Mouse (Mus musculus) cerebellum, postnatal 25 days (tissue): ENCODE results near the gene Mrpl52.
A peak's percentile ranks its signal among the peaks of the same experiment; 100 is the strongest.

Source experiments
- DNase-seq, 2 experiments: peaks; one replicate each; pipeline ENCODE4 v3.0.0; 2021; ENCODE audit warnings: mixed read lengths in 2 of 2

Gene Mrpl52

DNA sequence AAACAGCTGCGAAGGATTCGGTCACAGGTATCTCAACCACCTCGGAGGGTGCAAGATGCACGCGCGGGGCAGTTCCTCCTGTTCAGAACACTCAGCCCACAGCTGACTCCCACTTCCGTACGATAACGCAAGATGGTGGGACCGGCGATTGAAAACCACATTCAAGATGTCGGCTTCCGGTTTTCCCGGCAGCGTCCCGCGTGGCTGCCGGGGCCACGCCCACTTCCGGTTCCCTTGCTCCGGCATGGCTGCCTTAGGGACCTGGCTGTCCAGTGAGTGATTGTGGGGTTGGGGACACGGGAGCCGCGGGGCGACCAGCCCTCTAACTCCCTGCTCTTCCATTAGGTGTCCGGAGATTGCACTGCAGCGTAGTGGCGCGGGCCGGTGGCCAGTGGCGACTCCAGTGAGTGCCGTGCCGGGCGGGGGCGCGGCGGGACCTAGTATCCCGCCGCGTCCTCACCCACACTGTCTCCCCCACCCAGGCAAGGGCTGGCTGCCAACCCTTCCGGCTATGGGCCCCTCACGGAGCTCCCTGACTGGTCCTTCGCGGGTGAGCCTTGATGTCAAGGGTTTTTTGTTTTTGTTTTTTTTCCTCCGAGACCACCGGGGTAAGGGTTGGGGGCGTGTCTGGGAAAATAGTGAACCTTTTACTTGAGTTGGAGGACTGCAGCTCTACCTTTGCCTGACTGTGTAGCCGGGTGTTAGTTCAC, at the start of gene Mrpl52:
Mrpl52 (plus strand) TSS at position 221 of the 710 bp plus-strand sequence.
- DNase-seq: peak; percentile 92 to 95

DNA sequence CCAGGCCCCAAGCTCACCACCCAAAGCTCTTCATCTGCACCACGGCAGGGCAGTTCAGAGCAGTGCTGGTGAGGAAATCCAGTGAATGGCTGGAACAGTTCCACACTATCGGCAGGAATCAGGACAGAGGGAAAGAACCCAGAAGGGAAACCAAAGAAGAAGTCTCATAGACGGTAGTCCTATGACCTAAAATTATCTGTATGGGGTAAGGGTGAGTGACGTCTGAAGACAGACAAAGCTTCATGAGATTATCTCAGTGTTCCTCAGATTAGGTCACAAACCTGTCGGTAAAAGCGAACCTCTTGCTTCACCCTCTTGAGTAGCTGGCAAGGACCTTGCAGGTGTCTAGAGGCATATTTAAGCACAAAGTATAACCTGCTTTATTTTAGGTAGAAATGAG, 49.5 kb upstream of the Mrpl52 start:
- no peak for DNase-seq

DNA sequence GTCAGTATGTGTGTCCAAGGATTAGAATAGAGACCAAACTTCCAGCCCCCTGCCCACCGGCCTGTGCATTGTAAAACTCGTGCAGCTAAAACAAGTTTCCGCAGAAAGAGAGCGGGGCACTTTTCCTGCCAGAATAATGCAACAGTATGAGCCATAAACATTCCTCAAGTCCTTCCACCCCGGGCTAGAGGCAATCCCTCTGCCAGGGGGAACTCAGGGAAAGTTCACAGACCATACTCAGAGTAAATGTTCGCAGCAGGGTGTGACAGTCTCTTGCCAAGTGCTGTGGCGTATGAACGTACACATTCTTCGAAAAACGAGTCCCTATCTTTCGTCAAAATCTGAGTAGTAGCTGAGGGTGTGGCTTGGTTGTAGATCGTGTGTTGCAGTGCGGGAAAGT, 47.1 kb upstream of the Mrpl52 start:
- DNase-seq: no peak

DNA sequence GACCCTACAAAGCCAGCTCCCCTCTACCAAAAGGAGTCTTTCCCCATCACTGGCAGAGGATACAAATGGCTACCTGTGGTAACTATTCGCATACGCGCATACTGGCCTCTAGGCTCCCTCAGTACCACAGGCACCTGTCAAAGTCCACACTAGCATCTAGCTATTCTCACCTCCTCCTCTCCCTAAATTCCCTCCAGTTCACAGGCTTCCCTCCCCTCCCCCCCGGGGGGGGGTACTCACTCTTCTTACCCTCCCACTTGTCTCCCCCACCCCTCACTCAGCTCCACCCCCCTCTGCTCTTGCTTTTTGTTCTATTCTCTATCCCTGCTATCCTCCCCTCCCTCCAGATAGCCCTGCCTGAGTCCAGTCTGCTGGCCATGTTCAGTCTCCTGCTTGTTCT, 46.1 kb upstream of the Mrpl52 start:
- DNase-seq: no peak

DNA sequence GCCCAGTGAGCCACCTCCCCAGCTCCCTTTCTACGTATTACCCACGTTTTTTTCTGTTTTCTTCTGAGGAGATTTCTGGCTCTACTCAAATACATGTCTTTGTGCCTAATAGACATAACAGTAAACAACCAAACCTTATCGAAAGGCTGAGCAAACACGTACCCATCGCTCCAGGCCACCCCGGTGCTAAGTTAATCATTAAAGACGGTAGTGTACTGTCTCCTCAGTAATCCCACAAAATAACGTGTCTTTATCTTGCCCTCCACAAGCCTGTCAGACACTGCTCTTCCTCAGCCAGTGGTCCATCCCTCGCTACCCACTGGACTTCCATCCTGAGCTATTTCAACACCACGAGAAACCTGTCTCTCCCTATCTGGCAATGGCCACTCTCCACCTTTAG, 44.9 kb upstream of the Mrpl52 start:
- no peak for DNase-seq

DNA sequence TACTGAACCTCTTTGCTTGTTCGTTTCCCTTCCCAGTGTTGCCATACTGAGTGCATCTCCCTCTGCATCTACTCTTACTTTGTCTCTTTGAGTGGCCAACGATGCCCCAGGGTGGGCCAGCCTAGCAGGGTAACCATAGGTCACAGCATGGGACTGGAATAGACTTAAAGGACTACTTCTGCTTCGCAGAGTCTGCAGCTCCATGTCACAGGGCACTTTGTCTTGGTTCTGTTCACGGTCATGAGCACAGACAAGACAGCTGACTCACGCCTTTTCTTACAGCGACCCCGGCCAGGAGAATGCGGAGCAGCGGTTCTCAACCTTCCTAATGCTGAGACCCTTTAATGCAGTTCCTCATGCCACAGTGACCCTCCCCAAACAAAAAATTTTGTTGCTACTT, 44.1 kb upstream of the Mrpl52 start:
- DNase-seq: no peak

DNA sequence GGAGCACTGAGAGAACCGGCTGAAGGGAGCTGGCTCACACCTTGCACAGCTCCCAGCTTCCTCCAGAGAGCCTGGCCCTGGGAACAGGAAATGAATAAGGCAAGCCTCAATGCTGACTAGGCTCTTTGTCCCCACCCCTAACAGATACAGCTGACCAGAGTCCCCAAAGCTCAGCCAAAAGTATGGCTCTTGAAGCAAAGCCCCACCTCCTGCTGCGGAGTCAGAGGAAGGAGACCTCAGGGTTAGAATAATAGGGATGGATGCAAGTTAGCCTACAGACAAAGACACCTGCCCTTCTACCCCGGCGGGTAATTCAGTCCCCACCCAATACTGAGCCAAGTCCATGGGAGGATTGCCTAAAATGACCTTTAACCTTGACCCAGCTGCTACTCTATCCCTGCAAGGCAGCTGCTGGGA, 43.3 kb upstream of the Mrpl52 start:
- DNase-seq: no peak

DNA sequence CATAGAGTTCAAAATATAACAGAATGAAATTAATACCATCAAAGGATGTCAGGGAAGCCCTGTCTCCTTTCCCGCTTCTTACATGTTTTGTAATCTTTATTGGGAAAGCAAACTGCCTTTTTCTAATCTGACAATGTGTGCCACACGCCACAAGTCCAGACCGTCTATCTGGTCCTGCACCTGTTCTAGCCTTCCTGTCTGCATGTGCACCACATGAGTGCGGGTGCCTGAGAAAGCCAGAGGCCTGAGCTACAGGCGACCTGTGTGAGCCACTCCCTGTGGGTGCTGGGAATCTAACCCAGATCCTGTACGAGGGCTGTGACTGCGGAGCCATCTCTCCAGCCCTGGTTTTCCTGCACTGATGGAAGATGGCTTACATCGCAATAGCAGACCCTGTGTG, 42.3 kb upstream of the Mrpl52 start:
- no peak for DNase-seq

DNA sequence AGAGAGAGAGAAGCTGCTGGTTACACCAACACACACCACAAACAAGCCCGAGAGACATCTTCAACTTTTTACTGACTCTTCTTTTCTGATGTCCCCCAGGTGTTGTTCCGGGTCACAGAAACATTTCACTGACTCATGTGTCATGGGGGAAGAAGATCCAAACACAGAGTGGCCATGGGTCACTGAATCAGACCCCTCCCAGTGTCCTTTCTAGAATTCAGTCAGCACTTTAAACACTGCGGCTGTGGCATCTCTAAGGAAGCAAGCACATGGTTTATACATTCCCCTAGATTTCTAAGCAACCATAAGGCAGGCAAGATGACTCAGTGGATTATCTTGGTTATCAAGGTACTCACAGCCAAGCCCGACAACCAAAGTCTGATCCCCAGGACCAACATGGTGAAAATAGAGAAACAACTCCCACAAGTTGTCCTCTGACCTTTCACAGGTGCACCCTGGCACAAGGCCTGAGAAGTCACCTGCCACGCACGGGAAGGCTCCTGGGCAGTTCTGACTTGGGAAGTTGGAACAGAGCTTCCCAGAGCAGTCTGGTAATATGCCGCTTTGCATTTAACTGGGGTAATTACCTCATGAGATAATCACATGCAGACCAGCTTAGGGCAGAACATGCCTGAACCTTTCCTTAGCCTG, 40.6 kb upstream of the Mrpl52 start:
- DNase-seq: no peak

DNA sequence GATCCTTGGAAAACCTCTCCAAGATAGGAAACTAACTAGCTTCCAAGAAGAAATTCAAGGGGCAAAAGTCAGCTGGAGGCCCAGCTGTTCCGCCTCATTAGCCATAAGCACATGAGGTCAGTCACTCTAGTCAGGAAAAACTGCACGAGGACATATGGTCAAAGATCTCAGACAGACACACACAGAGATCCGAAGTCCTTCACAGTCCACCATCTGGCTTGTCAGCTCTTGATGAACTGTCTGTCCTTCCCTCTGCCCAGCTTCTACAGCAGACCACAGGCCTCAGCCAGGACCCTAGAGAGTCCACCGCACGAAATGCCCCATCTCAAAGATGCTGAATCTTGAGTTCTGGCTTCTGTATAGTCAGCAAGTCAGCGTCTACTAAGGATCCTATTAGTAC, 39.2 kb upstream of the Mrpl52 start:
- no peak for DNase-seq

DNA sequence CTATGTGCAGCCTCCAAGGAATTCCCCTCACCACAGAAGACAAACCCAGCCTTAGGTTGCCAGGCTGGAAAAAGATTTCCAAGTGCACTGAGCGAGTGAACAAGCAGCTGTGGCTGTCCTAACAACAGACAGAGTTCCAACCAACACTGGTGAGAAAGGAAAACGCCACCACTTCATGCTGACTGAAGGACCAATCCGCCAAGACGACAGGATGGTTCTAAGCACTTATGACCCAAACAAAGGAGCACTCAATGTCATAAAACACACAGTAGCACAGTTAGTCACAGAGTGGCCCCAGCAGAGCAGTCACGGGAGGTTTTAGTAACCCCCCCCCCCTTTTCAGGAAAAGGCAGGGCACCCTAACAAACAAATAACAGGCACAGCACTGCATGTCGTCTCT, 35.9 kb upstream of the Mrpl52 start:
- DNase-seq: no peak

DNA sequence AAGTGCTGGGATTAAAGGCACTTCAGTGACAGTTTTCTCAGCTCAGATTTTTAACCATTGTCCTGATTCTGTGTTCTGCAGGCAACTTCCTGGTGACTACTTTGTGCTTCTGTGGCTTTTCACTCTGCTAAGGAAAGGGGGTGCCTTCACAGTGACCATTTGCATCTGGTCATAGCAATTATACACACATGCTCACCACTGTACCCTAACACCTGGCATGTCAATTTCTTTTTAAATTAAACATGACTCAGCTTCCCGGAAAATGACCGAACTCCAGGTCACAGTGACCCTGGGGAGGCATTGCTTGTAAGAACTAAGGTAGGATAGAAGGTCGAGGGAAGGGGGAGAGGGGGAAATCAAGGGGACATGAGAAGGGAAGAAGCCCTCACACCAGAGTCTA, 32.9 kb upstream of the Mrpl52 start:
- DNase-seq: no peak

DNA sequence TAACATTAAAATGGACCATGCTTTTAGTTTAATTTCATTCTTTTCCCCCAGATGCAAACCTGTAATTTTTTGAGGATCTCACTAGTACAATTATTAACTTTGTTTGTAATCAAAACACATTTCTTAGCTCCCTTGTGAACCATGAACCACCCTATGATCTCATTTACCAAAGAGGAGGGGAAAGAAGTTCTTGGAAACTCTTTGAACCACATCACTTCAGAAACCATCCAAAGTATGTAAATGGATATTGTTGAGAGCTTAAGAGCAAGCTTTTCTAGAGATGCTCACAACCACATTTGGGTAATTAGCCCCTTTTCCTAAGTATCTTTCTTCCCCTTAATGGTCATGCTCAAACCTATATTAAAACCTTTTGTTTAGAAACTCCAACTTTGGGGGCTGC, 32.4 kb upstream of the Mrpl52 start:
- no peak for DNase-seq

DNA sequence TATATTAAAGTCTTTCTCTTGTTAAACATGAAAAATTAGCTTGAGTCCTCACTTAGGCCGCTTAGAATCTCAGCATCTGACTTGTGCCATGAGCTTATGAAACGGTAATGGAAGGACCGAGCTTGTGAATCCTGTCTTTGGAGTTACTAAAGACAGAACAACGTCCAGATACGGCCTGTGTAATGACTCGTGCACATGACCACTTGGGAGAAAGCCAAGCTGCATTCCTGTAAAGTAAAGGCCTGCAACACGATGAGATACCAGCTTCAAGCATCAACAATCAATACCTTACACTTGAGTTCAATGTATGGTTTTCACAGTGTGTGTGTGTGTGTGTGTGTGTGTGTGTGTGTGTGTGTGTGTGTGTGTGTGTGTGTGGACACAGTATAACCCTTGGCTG, 30.0 kb upstream of the Mrpl52 start:
- no peak for DNase-seq

DNA sequence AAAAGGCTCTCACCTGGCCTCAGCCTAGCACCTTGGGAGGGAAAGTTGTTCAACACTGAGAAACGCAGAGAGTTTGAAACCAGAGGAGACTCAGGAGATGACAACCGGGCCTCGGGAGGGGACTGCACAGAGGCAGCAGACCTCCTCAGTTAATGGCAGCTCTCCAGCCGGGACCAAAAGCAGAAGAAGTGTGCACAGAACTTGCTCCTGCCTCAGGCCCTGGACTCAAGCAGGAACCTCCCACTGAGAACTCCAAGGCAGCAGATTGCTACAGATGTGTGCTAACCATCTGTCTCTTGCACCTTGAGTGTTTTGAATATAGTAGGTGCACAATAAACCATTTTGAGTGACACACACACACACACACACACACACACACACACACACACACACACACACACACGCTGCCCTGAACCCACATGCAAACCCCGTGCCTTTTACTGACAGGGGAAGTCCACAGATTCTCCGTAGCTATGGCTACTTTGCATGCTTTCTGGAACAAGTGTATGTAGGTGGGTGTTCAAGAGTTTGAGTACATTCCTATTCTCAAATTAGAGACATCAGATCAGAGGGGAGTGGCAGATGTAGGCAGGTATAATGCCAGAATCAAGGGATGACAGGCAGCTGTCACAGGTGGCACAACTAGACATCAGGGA, 28.7 kb upstream of the Mrpl52 start:
- no peak for DNase-seq

DNA sequence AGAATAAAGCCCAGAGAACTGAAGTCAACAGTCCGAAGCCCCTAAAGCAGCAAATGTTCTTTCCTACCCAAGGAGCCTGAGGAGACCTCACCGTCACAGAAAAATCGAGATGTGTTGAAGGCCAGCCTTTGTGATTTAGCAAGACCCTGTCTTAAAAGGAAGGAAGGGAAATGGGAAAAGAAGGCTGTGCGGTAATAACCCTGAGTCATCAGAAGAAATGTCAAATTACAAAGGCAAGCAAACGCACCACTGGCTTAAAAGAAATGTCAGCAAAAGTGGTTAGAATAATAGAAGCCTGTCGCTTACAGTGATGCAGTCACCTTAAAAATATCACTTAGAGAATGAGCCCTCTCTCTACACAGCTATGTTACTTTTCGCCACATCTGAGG, 28.2 kb upstream of the Mrpl52 start:
- no peak for DNase-seq

DNA sequence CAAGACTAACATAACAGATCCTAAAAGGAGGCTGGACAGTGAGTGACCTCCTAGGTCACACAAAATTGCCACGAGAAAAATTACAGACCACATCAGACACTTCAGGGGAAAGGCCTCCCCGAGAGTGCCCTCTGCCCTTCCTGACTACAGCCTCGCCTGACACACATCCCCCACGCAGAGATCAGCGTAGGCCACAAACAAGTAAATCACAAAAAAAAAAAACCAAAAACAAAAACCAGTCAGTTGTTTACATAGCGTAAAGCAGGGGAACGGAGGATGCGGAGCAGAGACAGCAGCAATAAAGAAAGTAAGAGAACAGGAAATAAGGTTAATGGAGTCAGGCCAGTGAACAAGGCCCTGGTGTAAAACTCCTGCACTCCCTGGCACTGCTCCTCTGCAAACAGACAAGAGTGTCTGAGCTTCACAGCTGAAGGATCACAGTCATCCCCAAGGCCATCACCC, 27.8 kb upstream of the Mrpl52 start:
- no peak for DNase-seq

DNA sequence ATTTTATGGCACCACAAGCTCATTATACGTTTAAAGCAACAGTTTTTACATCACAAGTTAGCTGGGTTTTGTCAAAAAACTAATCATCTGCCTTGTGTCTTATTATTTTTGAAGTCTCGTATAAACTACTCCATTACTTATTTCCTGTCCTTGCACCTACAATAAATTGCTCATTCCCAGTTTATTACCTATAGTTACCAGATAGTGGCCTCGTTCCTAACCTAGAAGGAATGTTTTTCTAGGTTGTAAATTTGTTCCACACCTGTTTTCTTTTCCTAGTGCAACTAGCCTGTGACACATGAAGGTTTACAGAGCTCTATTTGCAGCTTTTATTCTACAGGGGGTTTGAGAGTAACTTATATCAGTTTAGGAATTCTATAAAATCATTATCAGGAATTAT, 25.0 kb upstream of the Mrpl52 start:
- no peak for DNase-seq

DNA sequence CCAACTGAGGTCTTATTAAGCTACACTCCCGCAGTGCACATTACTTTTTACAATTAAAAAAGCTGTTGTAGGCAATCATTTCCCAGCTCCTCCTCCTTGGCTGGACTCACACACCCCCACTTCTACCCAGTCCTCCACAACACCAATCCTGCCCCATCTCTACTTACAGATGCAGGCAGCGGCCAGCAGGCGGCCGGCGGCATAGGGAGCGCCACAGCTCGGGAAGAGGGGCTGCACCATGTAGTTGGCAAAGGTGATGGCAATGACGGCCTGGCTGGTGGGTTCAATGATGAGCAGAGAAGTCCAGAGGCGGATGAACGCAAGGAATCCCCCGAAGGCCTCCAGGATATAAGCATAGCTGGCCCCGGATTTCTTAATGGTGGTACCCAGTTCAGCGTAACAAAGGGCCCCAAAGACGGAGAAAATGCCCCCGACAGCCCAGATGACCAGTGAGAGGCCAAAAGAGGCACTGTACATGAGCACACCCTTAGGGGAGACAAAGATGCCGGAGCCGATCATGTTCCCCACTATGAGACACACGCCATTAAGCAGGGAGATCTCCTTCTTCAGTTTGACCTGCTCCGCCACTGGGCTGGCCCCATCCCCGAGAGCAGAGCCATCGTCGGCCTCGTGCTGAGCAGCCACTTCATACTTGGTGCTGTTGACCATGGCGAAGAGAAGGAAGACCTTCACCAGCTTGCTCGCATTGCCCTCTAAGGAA, 18.2 kb upstream of the Mrpl52 start:
- no peak for DNase-seq

DNA sequence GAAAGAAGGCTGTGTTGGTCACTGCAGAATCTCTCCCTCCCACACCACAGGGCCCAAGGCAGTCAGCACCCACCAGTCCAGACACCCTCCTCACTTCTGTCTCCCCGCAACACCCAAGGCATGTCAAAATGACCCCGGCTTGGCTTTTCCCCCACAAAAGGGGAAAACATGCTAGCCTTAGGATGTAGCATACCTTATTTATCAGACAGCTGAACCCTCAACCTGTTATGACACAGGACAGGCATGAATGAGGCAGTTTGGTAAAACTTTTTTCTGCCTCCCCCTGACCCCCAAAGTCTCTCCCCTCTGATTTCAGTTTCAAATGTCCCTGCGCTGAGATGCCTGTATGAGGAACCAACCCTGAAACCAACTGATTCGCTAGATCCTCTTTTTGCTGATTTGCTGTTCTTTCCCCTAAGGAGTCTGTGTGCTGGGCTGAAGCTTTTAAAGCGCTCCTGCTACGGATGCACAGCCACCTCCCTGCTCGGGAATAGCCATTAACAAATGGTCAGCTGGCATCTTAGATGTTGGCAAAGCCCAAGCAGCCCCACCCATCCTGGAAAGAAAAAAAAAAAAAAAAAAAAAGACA, 17.6 kb upstream of the Mrpl52 start:
- no peak for DNase-seq

DNA sequence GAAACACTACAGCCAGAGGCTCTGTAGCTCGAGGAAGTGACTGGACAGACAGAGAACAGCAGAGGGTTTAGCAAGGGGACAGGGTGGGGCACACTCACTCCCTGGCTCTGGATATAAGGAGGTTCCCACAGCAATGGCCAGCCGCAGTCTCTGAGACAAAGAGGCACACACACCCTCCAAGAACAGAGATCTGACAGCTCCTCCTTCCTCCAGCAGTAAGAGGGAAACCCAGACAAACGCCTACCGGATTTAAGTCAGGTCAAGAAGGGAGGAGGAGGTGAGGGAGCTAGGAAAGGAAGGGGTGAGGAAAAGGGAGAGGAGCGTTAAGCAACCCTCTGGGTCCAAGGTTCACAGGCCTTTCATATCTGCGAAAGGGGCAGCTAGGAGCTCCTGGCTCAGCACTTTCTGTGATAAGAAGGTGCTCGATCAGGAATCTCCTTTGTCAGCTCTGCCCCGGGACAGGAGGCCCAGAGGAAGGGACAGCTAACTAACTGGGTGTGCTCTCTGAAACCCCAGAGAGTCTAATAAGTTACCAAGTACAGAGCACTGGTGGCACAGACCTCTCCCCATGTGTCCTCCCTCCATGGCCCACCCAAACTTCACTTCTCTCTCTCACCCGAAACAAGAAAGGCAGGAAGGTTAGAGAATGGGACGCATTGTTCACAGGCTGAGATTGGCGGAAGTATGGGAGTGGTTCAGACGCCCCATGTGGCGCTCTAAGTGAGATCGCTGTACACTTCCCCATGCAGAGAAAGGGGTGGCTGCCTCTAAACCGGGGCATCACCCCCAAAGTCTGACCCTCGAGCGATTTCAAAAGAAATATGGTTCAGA, 16.5 kb upstream of the Mrpl52 start:
- no peak for DNase-seq

DNA sequence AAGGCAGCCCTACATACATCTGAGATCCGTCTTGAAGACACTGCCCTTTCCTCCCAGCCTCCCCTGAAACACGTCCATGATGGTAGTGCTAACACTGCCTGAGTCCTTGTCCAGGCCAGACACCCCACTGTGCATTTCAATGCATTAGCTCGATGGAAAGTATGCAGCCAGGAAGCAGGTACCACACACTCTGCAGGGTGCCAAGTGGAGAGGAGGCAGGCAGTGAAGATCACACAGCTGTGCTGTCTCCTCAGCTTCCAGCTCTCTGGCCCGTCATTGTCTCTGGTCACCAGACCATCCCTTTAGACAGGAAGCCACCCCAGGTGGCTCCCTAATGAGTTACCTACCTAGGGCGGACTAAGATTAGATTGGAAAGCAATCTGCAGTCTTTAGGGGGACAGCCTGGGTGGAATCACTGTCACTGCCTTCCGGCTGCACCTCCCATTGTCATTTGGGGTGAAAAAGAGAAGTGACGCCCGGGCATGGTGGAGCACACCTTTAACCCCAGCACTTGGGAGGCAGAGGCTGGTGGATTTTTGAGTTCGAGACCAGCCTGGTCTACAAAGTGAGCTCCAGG, 14.6 kb upstream of the Mrpl52 start:
- DNase-seq: no peak
